Mouse (Mus musculus) intestine, postnatal 0 days (tissue): ENCODE results near the gene Olfr70. TPM values are rescaled to one million over a fixed set of nuclear protein-coding genes. Genes with fewer than 3 reads are reported as not detected.

Experiments used
- ATAC-seq: fragments of 200-750 bp; cut with Nextera tagmentation; 2 replicates; pipeline ENCODE4 v1.8.0; 2017; ENCODE audit warnings: mild to moderate bottlenecking, moderate TSS enrichment, moderate library complexity
- H3K27ac ChIP-seq: fragments of 300-500 bp; sonication (generic); 2 replicates; pipeline ENCODE4 v1.5.1; 2014; ENCODE audit warnings: mild to moderate bottlenecking, low read depth, low read length, moderate library complexity
- H3K27me3 ChIP-seq: fragments of 300-500 bp; sonication (generic); replicated peaks from 2 replicates; pipeline ENCODE4 v1.6.1; 2014; ENCODE audit warnings: low read length, mixed read lengths; ENCODE audit not compliant: control insufficient read depth, insufficient read depth
- H3K36me3 ChIP-seq: fragments of 300-500 bp; sonication (generic); 2 replicates; pipeline ENCODE4 v1.6.1; 2014; ENCODE audit warnings: mild to moderate bottlenecking, moderate library complexity; ENCODE audit not compliant: control insufficient read depth, insufficient read depth
- H3K4me1 ChIP-seq: fragments of 300-500 bp; sonication (generic); replicated peaks from 2 replicates; pipeline ENCODE4 v1.6.1; 2014; ENCODE audit warnings: antibody characterized with exemption, low read length, mixed read lengths; ENCODE audit not compliant: control insufficient read depth, insufficient read depth
- H3K4me2 ChIP-seq: fragments of 300-500 bp; sonication (generic); replicated peaks from 2 replicates; pipeline ENCODE4 v1.6.1; 2014; ENCODE audit warnings: low read depth, mild to moderate bottlenecking, moderate library complexity
- H3K4me3 ChIP-seq: fragments of 300-500 bp; sonication (generic); 2 replicates; pipeline ENCODE4 v1.5.1; 2014; ENCODE audit warnings: low read depth, low read length
- H3K9ac ChIP-seq: fragments of 300-500 bp; sonication (generic); 2 replicates; pipeline ENCODE4 v1.6.1; 2014; ENCODE audit warnings: mild to moderate bottlenecking, low read depth, low read length
- H3K9me3 ChIP-seq: fragments of 300-500 bp; sonication (generic); 2 replicates; pipeline ENCODE4 v1.6.1; 2016; ENCODE audit warnings: mixed run types; ENCODE audit not compliant: control insufficient read depth
- CTCF ChIP-seq: sonication (generic); IDR thresholded peaks from 2 replicates; pipeline ENCODE4 v1.5.1; 2016; ENCODE audit warnings: low read depth, mild to moderate bottlenecking, control low read depth, antibody characterized with exemption, moderate library complexity
- WGBS: fragments of 180-500 bp; shearing (Covaris S2); extraction: QIAGEN DNeasy Blood & Tissue Kit; methylation state at CpG from one replicate; pipeline ENCODE4 v1.1.7; 2014; 5-methylcytosine and 5-hydroxymethylcytosine counted together
- polyA plus RNA-seq: library from polyadenylated mRNA; unstranded; fragments of >200 nt; fragmentation: Nextera tagmentation; extraction: Ambion mirVana; gene quantifications from 2 replicates; pipeline ENCODE4 v1.2.1, GENCODE M21; 2015

Gene Olfr70
- polyA plus RNA-seq, 1 experiment from 2014 or later = not detected

DNA sequence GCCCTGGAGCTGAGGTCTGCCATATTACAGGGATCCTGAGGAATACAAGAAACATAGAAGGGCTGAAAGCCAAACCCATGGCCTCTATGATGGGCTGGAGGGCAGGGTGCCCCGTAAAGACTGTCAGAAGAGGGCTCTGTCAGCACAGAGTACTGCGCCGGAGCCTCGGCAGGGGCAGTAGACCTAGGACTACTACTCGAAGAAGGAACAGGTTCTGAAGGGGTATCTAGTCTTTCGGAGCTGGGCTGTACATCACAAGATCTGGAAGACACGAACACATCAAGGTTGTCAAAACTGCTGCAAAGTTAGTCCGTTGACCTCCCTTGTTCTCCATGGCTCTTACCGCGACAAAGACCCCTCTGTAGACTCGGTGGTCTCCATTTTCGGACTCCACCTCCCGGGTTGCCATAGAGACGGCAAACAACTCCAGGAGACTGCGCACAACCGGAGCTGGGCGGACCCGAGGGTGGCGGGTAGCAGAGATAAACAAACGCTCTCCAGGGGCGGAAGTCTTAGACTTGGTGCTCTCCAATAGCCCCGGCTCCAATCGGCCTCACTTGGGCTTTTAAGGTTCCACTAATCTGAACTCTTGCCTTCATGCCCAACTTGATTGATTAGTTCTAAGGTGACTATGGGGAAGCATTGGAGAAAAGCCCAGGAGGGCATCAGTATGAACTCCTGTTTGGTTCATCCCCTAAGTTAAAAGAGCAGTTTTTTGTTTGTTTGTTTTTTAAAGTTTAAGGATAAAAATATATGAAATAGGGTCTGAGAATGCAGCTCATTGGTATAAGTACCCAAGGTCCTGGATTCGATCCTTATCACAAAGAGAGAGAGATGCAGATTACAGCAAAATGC is 47.2 kb downstream of the Olfr70 start, which contains the start of gene Spag8:
Spag8 (minus strand) TSS at position 434 of the 855 bp plus-strand sequence.
- no peaks in the 10 kb centered on the region for H3K27me3 ChIP-seq
- H3K4me2 ChIP-seq = peak within 1 kb of the TSS; percentile 55
- TF ChIP-seq CTCF = peak; percentile 11; the same call in 1 of the 2 replicates
- H3K4me3 ChIP-seq = peak within 1 kb of the TSS; percentile 9; the same call in 1 of the 2 replicates
- WGBS = 18% methylated on average over 24 of the region's 24 CpGs
- peaks cover 3% of the 10 kb centered on the region; the same call in 1 of the 2 replicates for H3K9me3 ChIP-seq
- H3K9ac ChIP-seq = no peak within 1 kb of the TSS
- H3K27ac ChIP-seq = no peak within 1 kb of the TSS
- H3K36me3 ChIP-seq = 0 out of 2 replicates have a peak, but pooled peaks cover 9% of the 10 kb centered on the region
- no peak for ATAC-seq
- no peaks in the 10 kb centered on the region for H3K4me1 ChIP-seq

DNA sequence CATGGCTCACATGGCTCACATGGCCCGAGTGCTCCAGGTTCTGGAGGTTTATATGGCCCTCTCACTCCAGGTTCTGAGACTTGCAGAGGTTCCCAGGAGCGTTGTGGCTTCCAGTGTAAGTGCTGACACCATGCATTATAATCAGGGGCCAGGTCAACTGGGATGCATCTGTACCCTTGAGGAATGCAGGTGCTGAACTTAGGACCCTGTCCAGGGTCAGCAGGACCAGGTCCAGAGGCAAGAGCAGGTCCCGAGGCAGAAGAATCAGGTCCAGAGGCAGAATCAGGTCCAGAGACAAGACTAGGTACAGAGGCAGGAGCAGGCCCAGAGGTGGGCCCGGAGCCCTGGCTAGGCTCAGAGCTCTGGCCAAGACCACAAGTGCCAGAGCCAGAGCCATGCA is 47.9 kb downstream of the Olfr70 start:
- Histone ChIP-seq H3K9ac (no peak overlapping the region), H3K4me1 (no peaks in the 10 kb centered on the region), H3K36me3 (0 out of 2 replicates have a peak, but pooled peaks cover 9% of the 10 kb centered on the region), H3K4me3 (no peak overlapping the region), H3K9me3 (peaks cover 3% of the 10 kb centered on the region; the same call in 1 of the 2 replicates), H3K4me2 (no peak overlapping the region), H3K27ac (no peak overlapping the region), H3K27me3 (no peaks in the 10 kb centered on the region)
- no peak for ATAC-seq
- 78% methylated on average over 4 of the region's 4 CpGs for WGBS
- no peak for TF ChIP-seq CTCF

DNA sequence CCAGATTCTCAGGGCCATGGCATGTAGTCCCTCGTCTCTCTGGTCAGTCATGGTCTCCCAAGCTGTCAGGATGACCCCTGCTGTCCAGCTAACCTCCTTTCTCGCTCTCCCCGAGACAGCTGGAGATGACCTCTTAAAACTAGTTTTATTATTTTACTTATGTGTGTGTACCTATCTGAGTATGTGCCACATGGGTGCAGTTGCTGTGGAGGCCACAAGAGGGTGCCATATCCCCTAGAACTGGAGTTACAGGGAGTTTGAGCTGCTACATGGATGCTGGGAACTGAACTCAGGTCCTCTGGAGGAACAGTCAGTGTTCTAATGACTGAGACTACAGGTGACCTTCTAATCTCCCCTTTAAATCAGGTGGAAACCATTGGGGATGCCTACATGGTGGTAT is 50.8 kb downstream of the Olfr70 start:
- Histone ChIP-seq H3K9me3 (peaks cover 3% of the 10 kb centered on the region; the same call in 1 of the 2 replicates), H3K4me1 (no peaks in the 10 kb centered on the region), H3K36me3 (0 out of 2 replicates have a peak, but pooled peaks cover 9% of the 10 kb centered on the region), H3K4me3 (no peak overlapping the region), H3K4me2 (no peak overlapping the region), H3K9ac (no peak overlapping the region), H3K27ac (no peak overlapping the region), H3K27me3 (no peaks in the 10 kb centered on the region)
- ATAC-seq = no peak
- TF ChIP-seq CTCF = peak; percentile 35; the same call in 1 of the 2 replicates
- WGBS = 95% methylated on average over 3 of the region's 3 CpGs

Other genes with a start within 250 kb of the Olfr70 start
- 3.2 and 3.7 TPM in 2 replicates for gene Cd72, start 246.2 kb downstream of the Olfr70 start, polyA plus RNA-seq
- gene Sit1, start 217.1 kb downstream of the Olfr70 start, polyA plus RNA-seq = not detected in 2 replicates
- 79.8 and 83.1 TPM in 2 replicates for gene Ccdc107, start 207.9 kb downstream of the Olfr70 start, polyA plus RNA-seq
- gene Arhgef39, start 201.1 kb downstream of the Olfr70 start, polyA plus RNA-seq = 10.3 and 12.3 TPM in 2 replicates
- 4.8 and 5.4 TPM in 2 replicates for gene Car9, start 193.8 kb downstream of the Olfr70 start, polyA plus RNA-seq
- 928 and 1,046 TPM in 2 replicates for gene Tpm2, start 177.0 kb downstream of the Olfr70 start, polyA plus RNA-seq
- gene Creb3, start 138.5 kb downstream of the Olfr70 start, polyA plus RNA-seq = 102 and 114 TPM in 2 replicates
- 41.6 and 47.7 TPM in 2 replicates for gene Tln1, start 138.1 kb downstream of the Olfr70 start, polyA plus RNA-seq
- 11.3 and 13.0 TPM in 2 replicates for gene Rgp1, start 122.1 kb downstream of the Olfr70 start, polyA plus RNA-seq
- gene Gba2, start 121.9 kb downstream of the Olfr70 start, polyA plus RNA-seq = 5.2 and 5.3 TPM in 2 replicates
- gene Msmp, start 116.3 kb downstream of the Olfr70 start, polyA plus RNA-seq = not detected in 2 replicates
- gene Npr2, start 68.9 kb downstream of the Olfr70 start, polyA plus RNA-seq = 3.5 and 4.1 TPM in 2 replicates
- gene Spag8, start 47.2 kb downstream of the Olfr70 start, polyA plus RNA-seq = 0.08 and 0.22 TPM in 2 replicates
- 270 and 305 TPM in 2 replicates for gene Hint2, start 44.3 kb downstream of the Olfr70 start, polyA plus RNA-seq
- gene Tmem8b, start 31.8 kb downstream of the Olfr70 start, polyA plus RNA-seq = 1.6 and 1.9 TPM in 2 replicates
- gene Fam221b, start 31.7 kb downstream of the Olfr70 start, polyA plus RNA-seq = 6.0 and 6.7 TPM in 2 replicates
- gene Olfr71, start 9.4 kb upstream of the Olfr70 start, polyA plus RNA-seq = not detected in 2 replicates
- gene Hrct1, start 26.4 kb upstream of the Olfr70 start, polyA plus RNA-seq = 1.6 and 2.1 TPM in 2 replicates
- 0.47 and 0.51 TPM in 2 replicates for gene Spaar, start 29.2 kb upstream of the Olfr70 start, polyA plus RNA-seq
- gene Olfr159, start 70.2 kb upstream of the Olfr70 start, polyA plus RNA-seq = not detected in 2 replicates
- gene Olfr156, start 123.1 kb upstream of the Olfr70 start, polyA plus RNA-seq = not detected in 2 replicates
- not detected in 2 replicates for gene Olfr157, start 139.4 kb upstream of the Olfr70 start, polyA plus RNA-seq
- not detected in 2 replicates for gene Olfr155, start 150.8 kb upstream of the Olfr70 start, polyA plus RNA-seq
- gene Reck, start 174.7 kb upstream of the Olfr70 start, polyA plus RNA-seq = 5.7 and 5.9 TPM in 2 replicates